Mouse (Mus musculus) CH12.LX (cell line): Measurements from ENCODE around the gene Pigf. TPM values are rescaled to one million over a fixed set of nuclear protein-coding genes. Genes with fewer than 3 reads are reported as not detected.

Experiments used
- DNase-seq: peaks from one replicate; pipeline ENCODE4 v3.0.0-alpha.2; 2013; ENCODE audit errors: extremely low read depth
- H3K27ac ChIP-seq: 2 replicates; pipeline ENCODE4 v1.5.1; 2012; ENCODE audit warnings: low read depth, mild to moderate bottlenecking, control low read depth, moderate library complexity; ENCODE audit not compliant: insufficient read depth
- H3K27me3 ChIP-seq: replicated peaks from 2 replicates; pipeline ENCODE3; 2012; ENCODE audit warnings: inconsistent platforms
- H3K36me3 ChIP-seq, 2 experiments: replicated peaks in 1 of 2; 2 replicates each; pipeline versions ENCODE3 to v1.6.1; 2012; ENCODE audit warnings: inconsistent platforms in 1 of 2, low read length in 1 of 2, mild to moderate bottlenecking in 1 of 2, mixed read lengths in 1 of 2, moderate library complexity in 1 of 2; ENCODE audit not compliant: control insufficient read depth in 1 of 2, insufficient read depth in 1 of 2
- H3K4me1 ChIP-seq, 2 experiments: 2 replicates each; pipeline ENCODE4 v1.6.1; 2012; ENCODE audit warnings: inconsistent platforms in 1 of 2, moderate library complexity in 1 of 2; ENCODE audit not compliant: insufficient read depth in 2 of 2, control insufficient read depth in 1 of 2
- H3K4me2 ChIP-seq: 2 replicates; pipeline ENCODE4 v1.6.1; 2012; ENCODE audit warnings: low read depth, mild to moderate bottlenecking, control low read depth; ENCODE audit not compliant: poor library complexity, insufficient read depth, severe bottlenecking
- H3K4me3 ChIP-seq, 3 experiments: fragments of 150-350 bp in 1 of 3; sonication (generic) in 1 of 3; replicated peaks in 1 of 3; 2 replicates each; pipeline versions ENCODE3 to v1.5.1; 2011 to 2012; ENCODE audit warnings: low read depth in 2 of 3, low read length in 2 of 3, mild to moderate bottlenecking in 2 of 3, moderate library complexity in 2 of 3, control low read depth in 1 of 3, improper control_type of control experiment in 1 of 3, inconsistent platforms in 1 of 3, mixed read lengths in 1 of 3; ENCODE audit not compliant: poor library complexity in 1 of 3
- H3K79me2 ChIP-seq: replicated peaks from 2 replicates; pipeline ENCODE4 v1.6.1; 2012; ENCODE audit warnings: mild to moderate bottlenecking, moderate library complexity; ENCODE audit not compliant: control insufficient read depth, poor library complexity, insufficient read depth, severe bottlenecking; ENCODE audit errors: extremely low read depth
- H3K9ac ChIP-seq: 2 replicates; pipeline ENCODE4 v1.6.1; 2012; ENCODE audit warnings: low read depth, mild to moderate bottlenecking, control low read depth, moderate library complexity; ENCODE audit not compliant: insufficient read depth
- H3K9me3 ChIP-seq: replicated peaks from 2 replicates; pipeline ENCODE3; 2012; ENCODE audit warnings: low read length, inconsistent platforms, mixed read lengths
- BHLHE40 ChIP-seq: IDR thresholded peaks from 2 replicates; pipeline ENCODE4 v1.6.1; 2011; ENCODE audit warnings: mild to moderate bottlenecking, low read depth, low read length, improper control_type of control experiment
- CHD1 ChIP-seq: IDR thresholded peaks from 2 replicates; pipeline ENCODE4 v1.6.1; 2012; ENCODE audit warnings: low read depth, low read length, improper control_type of control experiment, inconsistent platforms
- E2F4 ChIP-seq: IDR thresholded peaks from 2 replicates; pipeline ENCODE4 v1.6.1; 2011; ENCODE audit warnings: low read depth, low read length, improper control_type of control experiment; ENCODE audit not compliant: insufficient replicate concordance
- ELF1 ChIP-seq: IDR thresholded peaks from 2 replicates; pipeline ENCODE4 v1.6.1; 2014; ENCODE audit warnings: low read depth, mild to moderate bottlenecking, inconsistent platforms, low read length, improper control_type of control experiment
- EP300 ChIP-seq: IDR thresholded peaks from 2 replicates; pipeline ENCODE4 v1.6.1; 2011; ENCODE audit warnings: low read length, improper control_type of control experiment
- ETS1 ChIP-seq: conservative IDR thresholded peaks from 2 replicates; pipeline ENCODE4 v1.6.1; 2012; ENCODE audit warnings: low read depth, mild to moderate bottlenecking, inconsistent platforms, low read length, improper control_type of control experiment, moderate library complexity
- GABPA ChIP-seq: IDR thresholded peaks from 2 replicates; pipeline ENCODE4 v1.6.1; 2012; ENCODE audit warnings: low read depth, low read length, improper control_type of control experiment, inconsistent platforms; ENCODE audit not compliant: insufficient replicate concordance
- IRF4 ChIP-seq: IDR thresholded peaks from 2 replicates; pipeline ENCODE4 v1.6.1; 2014; ENCODE audit warnings: low read depth, mild to moderate bottlenecking, inconsistent platforms, low read length, improper control_type of control experiment
- KAT2A ChIP-seq: IDR thresholded peaks from 2 replicates; pipeline ENCODE4 v1.6.1; 2012; ENCODE audit warnings: low read length, improper control_type of control experiment, inconsistent platforms; ENCODE audit not compliant: insufficient replicate concordance
- MAX ChIP-seq: IDR thresholded peaks from 2 replicates; pipeline ENCODE4 v1.6.1; 2011; ENCODE audit warnings: low read length, improper control_type of control experiment
- MEF2A ChIP-seq: IDR thresholded peaks from 2 replicates; pipeline ENCODE4 v1.6.1; 2014; ENCODE audit warnings: low read depth, mild to moderate bottlenecking, inconsistent platforms, low read length, improper control_type of control experiment, borderline replicate concordance
- MXI1 ChIP-seq: IDR thresholded peaks from 2 replicates; pipeline ENCODE4 v1.6.1; 2011; ENCODE audit warnings: mild to moderate bottlenecking, low read depth, low read length, improper control_type of control experiment
- NRF1 ChIP-seq: IDR thresholded peaks from 2 replicates; pipeline ENCODE4 v1.6.1; 2014; ENCODE audit warnings: low read depth, mild to moderate bottlenecking, inconsistent platforms, low read length, improper control_type of control experiment, moderate library complexity
- POLR2A ChIP-seq: IDR thresholded peaks from 2 replicates; pipeline ENCODE4 v1.6.1; 2011; ENCODE audit warnings: low read depth, mild to moderate bottlenecking, improper control_type of control experiment, low read length
- SIN3A ChIP-seq: IDR thresholded peaks from 2 replicates; pipeline ENCODE4 v1.6.1; 2012; ENCODE audit warnings: low read length, improper control_type of control experiment, inconsistent platforms
- SMC3 ChIP-seq: IDR thresholded peaks from 2 replicates; pipeline ENCODE4 v1.6.1; 2011; ENCODE audit warnings: low read depth, low read length, improper control_type of control experiment
- TBP ChIP-seq: conservative IDR thresholded peaks from 2 replicates; pipeline ENCODE4 v1.6.1; 2011; ENCODE audit warnings: low read depth, low read length, improper control_type of control experiment
- TCF12 ChIP-seq: IDR thresholded peaks from 2 replicates; pipeline ENCODE4 v1.6.1; 2014; ENCODE audit warnings: low read depth, mild to moderate bottlenecking, inconsistent platforms, low read length, improper control_type of control experiment
- USF1 ChIP-seq: IDR thresholded peaks from 2 replicates; pipeline ENCODE4 v1.6.1; 2014; ENCODE audit warnings: low read depth, mild to moderate bottlenecking, inconsistent platforms, low read length, improper control_type of control experiment
- USF2 ChIP-seq: conservative IDR thresholded peaks from 2 replicates; pipeline ENCODE4 v1.6.1; 2011; ENCODE audit warnings: low read depth, low read length, improper control_type of control experiment
- ZKSCAN1 ChIP-seq: IDR thresholded peaks from 2 replicates; pipeline ENCODE4 v1.6.1; 2012; ENCODE audit warnings: low read depth, inconsistent platforms, low read length, improper control_type of control experiment, borderline replicate concordance
- ZNF384 ChIP-seq: IDR thresholded peaks from 2 replicates; pipeline ENCODE4 v1.6.1; 2012; ENCODE audit warnings: low read depth, low read length, improper control_type of control experiment, inconsistent platforms
- dilution Hi-C: fragments of 300-500 bp; cut with MboI; formaldehyde crosslinking; loops from 2 replicates; pipeline ENCODE4 v1.14.3; 2020; ENCODE audit warnings: low sequenced_read_pairs; ENCODE audit not compliant: extremely low pct_unique_long_range_greater_than_20kb, extremely low pct_ligation_motif_present
- in situ Hi-C: fragments of 300-500 bp; cut with MboI; formaldehyde crosslinking; loops from 3 replicates; pipeline ENCODE4 v1.14.3; 2019; ENCODE audit warnings: low sequenced_read_pairs, low pct_ligation_motif_present, low pct_unique_long_range_greater_than_20kb, mixed read lengths
- polyA plus RNA-seq: library from polyadenylated mRNA; unstranded; fragments of >175 nt; gene quantifications from 2 replicates; pipeline ENCODE4 v1.2.1, GENCODE M21; 2012; ENCODE audit warnings: low read depth; ENCODE audit not compliant: insufficient read length
- total RNA-seq, 2 experiments: library from RNA; depleted of rRNA; stranded (reverse); fragments of 300-350 nt in 1 of 2; fragments of >200 nt in 1 of 2; gene quantifications; 2 replicates each; pipeline ENCODE4 v1.2.3; 2012 to 2014

Pigf gene
- total and polyA plus RNA-seq, 3 experiments, result 33.6 to 70.8 (median 37.6) TPM

DNA sequence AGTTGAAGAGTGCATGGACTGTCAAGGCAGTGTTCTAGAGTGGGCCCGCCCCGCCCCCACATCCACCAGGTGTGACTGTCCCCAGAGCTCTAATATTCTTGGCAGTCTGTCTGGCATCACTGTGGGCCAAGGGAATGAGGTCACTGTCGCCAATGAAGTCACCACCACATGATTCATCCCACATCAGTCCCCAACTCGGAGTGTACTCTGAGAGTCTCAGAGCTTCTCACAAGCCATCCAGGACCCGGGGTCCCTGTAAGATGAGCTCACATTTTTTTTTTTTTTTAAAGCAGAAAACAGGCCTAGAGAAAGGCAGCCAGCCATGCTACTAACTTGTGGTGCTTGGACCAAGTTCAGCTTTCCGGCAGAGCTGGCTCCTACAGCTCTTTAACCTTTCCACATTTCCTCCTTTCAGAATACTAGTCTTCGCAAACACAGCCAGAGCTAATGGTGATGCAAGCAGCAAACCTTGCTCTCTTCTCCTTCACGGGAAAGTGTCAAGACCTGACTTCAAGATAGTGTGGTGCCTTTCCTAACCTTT is 63.8 kb downstream of the Pigf start:
- peak overlapping the region; percentile 80; the same call in 1 of the 2 replicates for H3K9ac ChIP-seq
- no peak overlapping the region for H3K4me3 ChIP-seq
- dilution Hi-C loops (no loop called here), in situ Hi-C loops (no loop called here)
- H3K79me2 ChIP-seq, result peaks cover 17% of the 10 kb centered on the region
- no peak for DNase-seq
- H3K27ac ChIP-seq, result peak overlapping the region; percentile 19; the same call in 1 of the 2 replicates
- peaks cover 2% of the 10 kb centered on the region for H3K9me3 ChIP-seq
- no peaks in the 10 kb centered on the region for H3K27me3 ChIP-seq
- no peak; the same call in 1 of the 2 replicates for TF ChIP-seq SIN3A
- no peak for TF ChIP-seq NRF1
- no peak for TF ChIP-seq GABPA
- peak; percentile 41; the same call in 1 of the 2 replicates for TF ChIP-seq ZNF384
- no peak for TF ChIP-seq USF2
- TF ChIP-seq ETS1, result peak; percentile 72
- no peak for TF ChIP-seq MXI1
- TF ChIP-seq IRF4, result no peak
- no peak for TF ChIP-seq E2F4
- H3K4me1 ChIP-seq, result peaks cover 20 to 63% of the 10 kb centered on the region in 2 experiments
- peak overlapping the region; percentile 80 for H3K4me2 ChIP-seq
- H3K36me3 ChIP-seq, result peaks cover 0 to 14% of the 10 kb centered on the region in 2 experiments

DNA sequence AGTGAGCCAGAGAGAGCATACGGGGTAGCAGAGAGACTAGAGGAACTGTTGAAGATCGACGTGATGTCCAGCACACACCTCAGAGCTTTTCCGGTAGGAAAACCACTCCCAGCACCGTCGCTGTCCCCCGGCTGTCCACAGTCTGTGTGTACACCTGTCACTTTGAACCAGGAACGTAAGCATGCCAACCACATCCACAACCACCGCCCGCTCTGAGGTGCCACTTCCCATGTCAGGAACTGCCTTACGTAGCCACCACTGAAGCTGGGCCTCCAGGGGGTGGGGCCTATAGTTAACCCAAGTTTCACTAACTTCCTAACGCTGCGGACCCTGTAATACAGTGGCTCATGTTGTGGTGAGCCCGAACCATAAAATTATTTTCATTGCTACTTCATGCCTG is 67.2 kb downstream of the Pigf start:
- H3K27ac ChIP-seq, result peak overlapping the region; percentile 90
- peak overlapping the region; percentile 77 for H3K9ac ChIP-seq
- H3K4me3 ChIP-seq, result peak overlapping the region; percentile 34 to 60 (median 52)
- H3K79me2 ChIP-seq, result no peaks in the 10 kb centered on the region
- H3K4me2 ChIP-seq, result peak overlapping the region; percentile 31
- peaks cover 18 to 46% of the 10 kb centered on the region in 2 experiments; a peak in 3 of 4 replicates for H3K4me1 ChIP-seq
- no peak for DNase-seq
- H3K36me3 ChIP-seq, result peaks cover 0 to 2% of the 10 kb centered on the region in 2 experiments
- no peaks in the 10 kb centered on the region for H3K27me3 ChIP-seq
- in situ Hi-C loops (no loop called here), dilution Hi-C loops (no loop called here)
- TF ChIP-seq MAX (no peak), EP300 (peak; percentile 32; the same call in 1 of the 2 replicates), MXI1 (peak; percentile 62; the same call in 1 of the 2 replicates), MEF2A (peak; percentile 47; the same call in 1 of the 2 replicates), SMC3 (no peak), USF1 (no peak), TCF12 (peak; percentile 63; the same call in 1 of the 2 replicates), SIN3A (peak; percentile 53), ZKSCAN1 (no peak), POLR2A (peak; percentile 68), TBP (0 out of 2 replicates have a peak, but pooled peaks have one; percentile 21), KAT2A (0 out of 2 replicates have a peak, but pooled peaks have one; percentile 12), ETS1 (peak; percentile 48), ELF1 (peak; percentile 66), IRF4 (0 out of 2 replicates have a peak, but pooled peaks have one; percentile 60), CHD1 (no peak), GABPA (no peak), BHLHE40 (peak; percentile 15; the same call in 1 of the 2 replicates)
- peaks cover 24% of the 10 kb centered on the region for H3K9me3 ChIP-seq
